Mouse (Mus musculus): ENCODE data around the gene Tshz2. TPM values are rescaled to one million over a fixed set of nuclear protein-coding genes. Genes with fewer than 3 reads are reported as not detected.

Tshz2 gene
- polyA plus RNA-seq, 1 experiment from 2014 or later, result 36.3 TPM

DNA sequence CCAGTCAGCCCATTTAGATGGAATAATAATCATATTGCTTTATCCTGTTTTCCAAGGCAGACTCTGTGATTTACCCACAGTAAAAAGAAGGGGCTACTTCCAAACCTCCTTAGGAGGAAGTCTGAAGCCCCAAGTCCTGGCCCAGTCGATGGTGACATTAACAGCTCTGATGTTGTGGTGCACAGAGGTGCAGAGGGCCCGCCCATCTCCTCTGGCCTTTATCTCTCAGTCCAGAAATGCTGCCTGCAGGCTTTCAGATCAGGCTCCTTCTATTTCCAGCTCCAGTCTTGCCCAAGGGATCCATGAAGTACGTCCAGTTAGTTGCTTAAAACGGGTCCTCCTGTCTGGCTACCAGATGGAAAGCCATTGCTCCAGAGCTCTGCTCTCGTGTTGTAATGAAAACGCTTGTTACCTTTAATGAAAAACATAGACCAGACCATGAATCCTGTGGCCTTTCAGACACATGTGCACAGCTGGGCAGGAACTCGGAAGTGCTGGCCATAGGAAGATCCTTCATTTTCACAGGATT is 114.4 kb downstream of the Tshz2 start:
- ATAC-seq (ENCODE audit: low FRiP score, low read depth), result no peak
- H3K4me3 ChIP-seq, result no peak overlapping the region
- H3K9ac ChIP-seq, result no peak overlapping the region
- H3K9me3 ChIP-seq, result no peaks in the 10 kb centered on the region
- H3K4me1 ChIP-seq (replicated peaks), result peaks cover 19% of the 10 kb centered on the region
- no peaks in the 10 kb centered on the region for H3K36me3 ChIP-seq
- H3K4me2 ChIP-seq, result no peak overlapping the region
- no peaks in the 10 kb centered on the region for H3K27me3 ChIP-seq
- 80% methylated on average over 7 of the region's 7 CpGs for WGBS
- H3K27ac ChIP-seq (replicated peaks), result no peak overlapping the region

DNA sequence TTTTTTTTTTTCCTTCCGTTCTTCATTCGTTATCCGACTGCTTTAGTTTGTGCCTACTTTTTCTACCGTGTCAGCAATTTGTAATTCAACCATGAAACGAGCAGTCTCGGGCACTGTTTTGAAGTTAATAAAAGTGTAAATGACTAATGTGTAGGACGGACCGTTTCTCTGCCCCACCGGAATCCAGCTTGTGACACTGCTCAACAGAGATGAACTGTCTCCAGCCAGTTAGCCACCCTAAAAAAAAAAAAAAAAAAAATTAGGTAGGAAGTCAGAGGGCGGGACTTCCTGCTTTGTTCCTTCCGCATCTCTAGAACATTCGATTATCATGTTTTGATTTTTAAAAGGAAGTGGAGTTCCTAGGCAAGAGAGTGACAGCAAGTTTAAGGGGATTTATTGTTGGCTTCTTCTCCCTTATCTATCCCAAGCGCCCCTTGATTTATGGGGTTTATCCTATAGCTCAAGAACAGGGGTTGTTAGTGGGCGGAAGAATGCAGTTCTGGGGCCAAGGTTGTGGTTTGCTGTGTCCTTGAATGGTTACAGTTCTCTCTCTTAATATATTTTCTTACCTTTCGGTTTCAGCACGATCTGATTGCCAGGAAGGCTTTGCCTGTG is 116.6 kb downstream of the Tshz2 start:
- ATAC-seq (ENCODE audit: low FRiP score, low read depth), result no peak
- 83% methylated on average over 16 of the region's 16 CpGs for WGBS

GRCm38 (mm10) chr2:169750574-169751491 is 118.0 kb downstream of the Tshz2 start:
- no peak for ATAC-seq (ENCODE audit: low FRiP score, low read depth)
- 54% methylated on average over 15 of the region's 15 CpGs for WGBS
- Histone ChIP-seq H3K27me3 (no peaks in the 10 kb centered on the region), H3K27ac (replicated peaks) (no peak overlapping the region), H3K4me3 (no peak overlapping the region), H3K4me1 (replicated peaks) (peaks cover 18% of the 10 kb centered on the region), H3K36me3 (no peaks in the 10 kb centered on the region), H3K9ac (no peak overlapping the region), H3K9me3 (no peaks in the 10 kb centered on the region), H3K4me2 (no peak overlapping the region)

More for the DNA sequence above, 116.6 kb downstream of the Tshz2 start:
- Histone ChIP-seq H3K36me3 (no peaks in the 10 kb centered on the region), H3K4me2 (no peak overlapping the region), H3K27me3 (no peaks in the 10 kb centered on the region), H3K9ac (no peak overlapping the region), H3K4me1 (replicated peaks) (peaks cover 13% of the 10 kb centered on the region), H3K9me3 (no peaks in the 10 kb centered on the region), H3K27ac (replicated peaks) (no peak overlapping the region), H3K4me3 (no peak overlapping the region)

- no peaks in the 10 kb centered on the region for H3K36me3 ChIP-seq
- H3K27me3 ChIP-seq, result no peaks in the 10 kb centered on the region
- no peak overlapping the region for H3K27ac ChIP-seq (replicated peaks)
- H3K9me3 ChIP-seq, result no peaks in the 10 kb centered on the region
- H3K4me2 ChIP-seq, result no peak overlapping the region
- H3K4me3 ChIP-seq, result no peak overlapping the region
- 80% methylated on average over 9 of the region's 9 CpGs for WGBS
- no peak overlapping the region for H3K9ac ChIP-seq
- peaks cover 19% of the 10 kb centered on the region for H3K4me1 ChIP-seq (replicated peaks)
- no peak for ATAC-seq (ENCODE audit: low FRiP score, low read depth)
Observed at GRCm38 (mm10) chr2:169752126-169752525, 119.3 kb downstream of the Tshz2 start.

GRCm38 (mm10) chr2:169753432-169753831 is 120.6 kb downstream of the Tshz2 start:
- H3K4me1 ChIP-seq (replicated peaks), result peaks cover 19% of the 10 kb centered on the region
- no peak overlapping the region for H3K4me3 ChIP-seq
- H3K27me3 ChIP-seq, result no peaks in the 10 kb centered on the region
- H3K27ac ChIP-seq (replicated peaks), result no peak overlapping the region
- no peaks in the 10 kb centered on the region for H3K9me3 ChIP-seq
- no peak for ATAC-seq (ENCODE audit: low FRiP score, low read depth)
- 86% methylated on average over 9 of the region's 9 CpGs for WGBS
- H3K36me3 ChIP-seq, result no peaks in the 10 kb centered on the region
- no peak overlapping the region for H3K9ac ChIP-seq
- no peak overlapping the region for H3K4me2 ChIP-seq

GRCm38 (mm10) chr2:169755091-169755490 is 122.3 kb downstream of the Tshz2 start:
- no peaks in the 10 kb centered on the region for H3K36me3 ChIP-seq
- no peak overlapping the region for H3K4me3 ChIP-seq
- peaks cover 19% of the 10 kb centered on the region for H3K4me1 ChIP-seq (replicated peaks)
- no peak overlapping the region for H3K4me2 ChIP-seq
- no peaks in the 10 kb centered on the region for H3K27me3 ChIP-seq
- no peak overlapping the region for H3K9ac ChIP-seq
- no peak overlapping the region for H3K27ac ChIP-seq (replicated peaks)
- no peaks in the 10 kb centered on the region for H3K9me3 ChIP-seq
- no peak for ATAC-seq (ENCODE audit: low FRiP score, low read depth)
- 52% methylated on average over 7 of the region's 7 CpGs for WGBS

- Histone ChIP-seq H3K4me3 (no peak overlapping the region), H3K4me2 (no peak overlapping the region), H3K9ac (no peak overlapping the region), H3K9me3 (no peaks in the 10 kb centered on the region), H3K4me1 (replicated peaks) (peaks cover 6% of the 10 kb centered on the region; the same call in 1 of the 2 replicates), H3K27me3 (no peaks in the 10 kb centered on the region), H3K27ac (replicated peaks) (no peak overlapping the region), H3K36me3 (no peaks in the 10 kb centered on the region)
- WGBS, result 76% methylated on average over 6 of the region's 6 CpGs
- no peak for ATAC-seq (ENCODE audit: low FRiP score, low read depth)
Observed at GRCm38 (mm10) chr2:169758120-169758519, 125.3 kb downstream of the Tshz2 start.

- ATAC-seq (ENCODE audit: low FRiP score, low read depth), result no peak
- H3K4me3 ChIP-seq, result no peak overlapping the region
- 96% methylated on average over 1 of the region's 1 CpGs for WGBS
- peaks cover 6% of the 10 kb centered on the region; the same call in 1 of the 2 replicates for H3K4me1 ChIP-seq (replicated peaks)
- H3K4me2 ChIP-seq, result no peak overlapping the region
- H3K36me3 ChIP-seq, result no peaks in the 10 kb centered on the region
- no peaks in the 10 kb centered on the region for H3K27me3 ChIP-seq
- no peak overlapping the region for H3K27ac ChIP-seq (replicated peaks)
- no peaks in the 10 kb centered on the region for H3K9me3 ChIP-seq
- H3K9ac ChIP-seq, result no peak overlapping the region
Observed at GRCm38 (mm10) chr2:169760117-169760516, 127.3 kb downstream of the Tshz2 start.

DNA sequence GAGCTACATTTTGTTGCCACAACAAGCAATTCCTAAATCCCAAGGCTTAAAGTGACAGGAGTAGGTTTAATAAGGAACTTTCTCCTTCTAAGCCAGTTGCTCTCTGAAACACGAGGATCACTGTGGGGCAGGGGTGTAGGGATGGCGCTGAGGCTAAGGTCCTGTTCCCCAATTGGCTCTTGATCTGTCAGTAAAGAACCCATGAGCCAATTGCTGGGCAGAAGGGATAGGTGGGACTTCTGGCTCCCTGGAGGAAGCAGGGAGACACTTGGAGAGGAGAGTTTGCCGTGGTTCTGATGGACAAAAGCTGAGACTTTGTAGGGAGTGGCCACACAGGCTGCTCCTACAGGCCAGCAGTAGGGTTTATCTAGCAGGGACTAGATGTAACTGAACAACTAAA is 128.9 kb downstream of the Tshz2 start:
- 46% methylated on average over 3 of the region's 3 CpGs for WGBS
- H3K4me1 ChIP-seq (replicated peaks), result no peaks in the 10 kb centered on the region

DNA sequence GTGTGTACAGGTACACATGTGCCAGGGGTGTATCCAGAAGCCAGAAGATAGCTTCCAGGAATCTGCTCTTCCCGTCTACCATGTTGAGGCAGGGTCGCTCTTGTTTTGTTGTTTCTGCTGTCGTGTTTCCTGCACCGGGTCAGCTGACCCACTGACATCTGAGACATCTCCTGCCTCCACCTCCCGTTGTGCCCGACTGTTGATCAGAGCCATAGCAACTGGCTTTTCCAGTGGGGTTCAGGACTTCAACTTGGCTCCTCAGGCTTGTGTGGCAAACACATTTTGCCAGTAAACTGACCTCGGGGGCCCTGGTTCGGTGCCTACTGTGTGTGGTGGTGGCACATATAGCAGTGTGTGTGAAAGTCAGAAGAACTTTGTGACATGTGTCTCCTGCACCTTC is 129.5 kb downstream of the Tshz2 start:
- Histone ChIP-seq H3K27me3 (no peaks in the 10 kb centered on the region), H3K4me3 (no peak overlapping the region), H3K9ac (no peak overlapping the region), H3K4me2 (no peak overlapping the region), H3K36me3 (no peaks in the 10 kb centered on the region), H3K27ac (replicated peaks) (no peak overlapping the region), H3K4me1 (replicated peaks) (no peaks in the 10 kb centered on the region), H3K9me3 (no peaks in the 10 kb centered on the region)
- ATAC-seq (ENCODE audit: low FRiP score, low read depth), result no peak
- WGBS, result 86% methylated on average over 8 of the region's 8 CpGs

More for the DNA sequence above, 128.9 kb downstream of the Tshz2 start:
- Histone ChIP-seq H3K27me3 (no peaks in the 10 kb centered on the region), H3K4me2 (no peak overlapping the region), H3K9ac (no peak overlapping the region), H3K9me3 (no peaks in the 10 kb centered on the region), H3K27ac (replicated peaks) (no peak overlapping the region), H3K4me3 (no peak overlapping the region), H3K36me3 (no peaks in the 10 kb centered on the region)
- no peak for ATAC-seq (ENCODE audit: low FRiP score, low read depth)

DNA sequence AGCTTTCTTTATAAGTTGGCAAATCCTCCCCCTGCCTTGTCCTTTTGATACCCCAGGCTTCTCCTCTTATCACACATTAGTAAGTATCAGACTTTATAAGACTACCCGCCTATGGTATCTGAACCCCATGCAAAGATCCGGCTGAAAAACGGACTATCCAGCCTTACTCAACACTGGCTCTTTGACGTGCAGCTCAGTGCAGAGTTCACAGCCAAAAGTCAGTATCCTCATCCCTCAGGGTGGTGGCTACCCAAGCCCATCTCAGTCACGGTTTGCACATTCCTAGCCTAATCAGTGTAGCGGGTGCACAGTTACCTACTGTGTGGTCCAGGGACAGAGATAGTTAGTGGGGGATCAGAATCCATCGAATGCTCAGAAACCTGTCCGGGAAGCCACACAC is 130.9 kb downstream of the Tshz2 start:
- Histone ChIP-seq H3K4me2 (no peak overlapping the region), H3K36me3 (no peaks in the 10 kb centered on the region), H3K4me3 (no peak overlapping the region), H3K9ac (no peak overlapping the region), H3K27me3 (no peaks in the 10 kb centered on the region), H3K27ac (replicated peaks) (no peak overlapping the region), H3K9me3 (no peaks in the 10 kb centered on the region), H3K4me1 (replicated peaks) (no peaks in the 10 kb centered on the region)
- no peak for ATAC-seq (ENCODE audit: low FRiP score, low read depth)
- WGBS, result 88% methylated on average over 8 of the region's 8 CpGs

DNA sequence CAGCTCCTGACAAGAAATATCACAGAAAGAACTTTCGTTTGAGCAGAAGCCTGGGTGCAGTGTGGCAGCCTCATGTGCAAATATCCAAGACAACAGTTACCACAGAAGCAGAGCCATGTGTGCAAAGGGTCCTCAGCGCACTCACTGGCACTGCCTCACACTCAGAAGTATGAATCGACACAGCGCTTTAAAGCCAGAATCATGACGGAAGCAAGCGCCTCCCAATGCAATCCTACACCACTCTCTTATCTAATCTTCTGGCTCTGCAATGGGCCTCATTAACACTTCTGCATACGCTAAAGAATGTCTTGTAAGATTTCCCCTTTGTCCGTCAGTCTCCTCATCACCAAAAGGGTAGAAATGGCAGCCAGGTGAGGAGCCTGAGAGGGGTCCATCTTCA is 133.4 kb downstream of the Tshz2 start:
- no peak overlapping the region for H3K4me3 ChIP-seq
- no peak overlapping the region for H3K4me2 ChIP-seq
- no peak overlapping the region for H3K27ac ChIP-seq (replicated peaks)
- H3K27me3 ChIP-seq, result no peaks in the 10 kb centered on the region
- 81% methylated on average over 8 of the region's 8 CpGs for WGBS
- no peak overlapping the region for H3K9ac ChIP-seq
- no peaks in the 10 kb centered on the region for H3K4me1 ChIP-seq (replicated peaks)
- ATAC-seq (ENCODE audit: low FRiP score, low read depth), result no peak
- no peaks in the 10 kb centered on the region for H3K36me3 ChIP-seq
- H3K9me3 ChIP-seq, result no peaks in the 10 kb centered on the region
